Mouse (Mus musculus): Measurements from ENCODE around the gene Ceacam20.

DNA sequence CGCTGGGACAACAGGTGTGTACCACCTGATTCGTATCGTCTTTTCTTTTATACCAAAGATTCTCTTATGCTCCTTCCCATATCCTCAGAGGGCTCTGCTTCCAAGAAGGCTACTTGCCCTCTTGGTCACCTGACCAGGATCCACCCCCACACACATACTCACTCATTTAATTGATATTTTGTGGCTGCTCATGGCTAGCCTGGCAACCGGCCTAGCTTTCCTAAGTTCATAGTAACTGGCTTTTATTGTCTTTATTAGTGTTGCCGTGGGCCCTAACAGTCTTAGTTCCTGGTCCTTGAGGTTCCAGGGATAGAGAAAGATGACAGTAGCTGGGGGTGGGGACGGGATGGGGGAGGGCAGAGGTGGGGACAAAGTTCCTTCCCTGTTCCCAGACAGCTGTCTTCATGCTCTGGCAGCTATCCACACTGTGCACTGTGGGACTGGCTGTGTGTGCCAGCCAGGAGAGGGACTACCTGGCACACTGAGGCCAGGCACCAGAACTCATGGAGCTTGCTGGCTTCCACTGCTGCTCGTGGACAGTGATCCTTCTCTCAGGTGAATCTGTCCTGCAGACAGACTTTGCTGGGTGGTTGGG is at the start of gene Ceacam20:
- TF ChIP-seq CTCF (IDR thresholded peaks at IDR 0.05; ENCODE audit: control insufficient read depth, insufficient read depth, low read length) (no peak), POLR2A (IDR thresholded peaks at IDR 0.05; ENCODE audit: borderline replicate concordance, control insufficient read depth, low read depth, low read length) (no peak)
